Mouse (Mus musculus) B cell, adult (primary cell): ENCODE data around the gene Stambpl1. TPM values are rescaled to one million over a fixed set of nuclear protein-coding genes. Genes with fewer than 3 reads are reported as not detected.

Experiments used
- total RNA-seq: library from RNA; stranded (reverse); gene quantifications from 4 replicates; pipeline ENCODE4 v1.2.4, GENCODE M21; 2023; ENCODE audit not compliant: inconsistent age

Gene Stambpl1
- total RNA-seq, result 35.1 to 42.6 TPM (median 39.9 TPM) in 4 replicates

DNA sequence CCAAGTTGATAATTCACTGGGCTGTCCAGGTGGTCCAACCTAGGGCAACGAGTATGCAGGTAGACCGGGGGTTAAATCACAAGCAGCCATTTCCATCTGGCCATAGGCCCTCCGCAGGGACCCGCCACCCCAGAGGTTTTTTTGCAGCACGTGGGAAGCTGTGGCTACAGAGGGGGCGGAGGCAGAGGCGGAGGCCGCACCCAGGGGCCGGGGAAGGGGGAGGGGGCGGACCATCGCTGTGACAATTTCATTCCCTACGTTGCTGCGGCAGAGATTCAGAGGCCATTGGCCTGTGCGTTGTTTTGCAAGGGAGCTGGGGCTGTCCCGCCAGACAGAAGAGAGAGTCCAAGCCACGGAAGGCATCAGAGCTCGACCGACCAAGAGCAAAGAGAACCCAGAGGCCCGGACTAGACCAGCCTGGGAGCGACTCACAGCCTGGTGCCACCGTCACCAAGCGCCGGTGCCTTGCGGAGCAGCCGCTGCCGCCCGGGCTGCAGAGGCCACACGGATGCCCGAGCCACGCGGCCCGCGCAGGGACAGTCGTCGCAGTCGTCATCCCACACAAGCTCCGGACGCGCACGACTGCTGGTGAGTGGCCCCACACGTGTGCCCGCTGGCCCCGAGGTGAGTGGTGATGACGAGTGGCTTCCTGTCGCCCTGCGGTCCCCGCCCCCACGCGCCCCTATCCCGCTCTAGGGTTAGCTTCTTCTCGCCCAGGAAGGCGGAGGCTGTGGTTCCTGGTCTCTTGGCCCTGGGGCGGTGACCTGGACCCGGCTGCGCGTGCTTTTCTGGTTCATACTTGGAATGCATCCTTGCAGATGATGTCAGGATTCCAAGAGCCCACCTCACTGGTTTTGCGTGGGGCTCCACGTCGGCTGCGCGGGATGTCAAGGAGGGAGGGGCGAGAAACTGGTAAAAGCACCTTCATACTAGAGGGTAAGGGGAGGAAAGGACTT, at the start of gene Stambpl1:
Gene Stambpl1, plus strand, starts transcription at position 222 of the 956 bp plus-strand sequence.

DNA sequence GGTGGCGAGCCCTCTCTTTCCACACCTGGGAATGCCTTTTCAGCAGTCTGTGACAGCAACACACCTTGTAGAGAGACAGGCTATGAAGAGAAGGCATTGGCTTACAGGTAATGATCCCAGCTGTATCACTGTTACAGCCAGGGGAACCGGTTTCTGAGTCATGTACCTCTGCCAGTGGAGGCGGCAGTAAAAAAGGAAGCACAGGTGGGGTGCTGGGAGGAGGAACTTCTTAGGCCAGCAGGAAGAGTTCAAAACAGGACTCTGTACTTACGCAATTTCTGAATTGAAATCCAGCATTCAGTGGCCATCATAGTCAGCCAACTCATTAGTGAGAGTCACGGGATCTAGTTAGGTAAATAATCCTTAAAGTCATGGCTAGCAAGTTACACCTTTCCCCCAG, 26.1 kb upstream of the Stambpl1 start, which contains the start of gene Ankrd22:
Gene Ankrd22, minus strand, starts transcription at position 163 of the 400 bp plus-strand sequence.

DNA sequence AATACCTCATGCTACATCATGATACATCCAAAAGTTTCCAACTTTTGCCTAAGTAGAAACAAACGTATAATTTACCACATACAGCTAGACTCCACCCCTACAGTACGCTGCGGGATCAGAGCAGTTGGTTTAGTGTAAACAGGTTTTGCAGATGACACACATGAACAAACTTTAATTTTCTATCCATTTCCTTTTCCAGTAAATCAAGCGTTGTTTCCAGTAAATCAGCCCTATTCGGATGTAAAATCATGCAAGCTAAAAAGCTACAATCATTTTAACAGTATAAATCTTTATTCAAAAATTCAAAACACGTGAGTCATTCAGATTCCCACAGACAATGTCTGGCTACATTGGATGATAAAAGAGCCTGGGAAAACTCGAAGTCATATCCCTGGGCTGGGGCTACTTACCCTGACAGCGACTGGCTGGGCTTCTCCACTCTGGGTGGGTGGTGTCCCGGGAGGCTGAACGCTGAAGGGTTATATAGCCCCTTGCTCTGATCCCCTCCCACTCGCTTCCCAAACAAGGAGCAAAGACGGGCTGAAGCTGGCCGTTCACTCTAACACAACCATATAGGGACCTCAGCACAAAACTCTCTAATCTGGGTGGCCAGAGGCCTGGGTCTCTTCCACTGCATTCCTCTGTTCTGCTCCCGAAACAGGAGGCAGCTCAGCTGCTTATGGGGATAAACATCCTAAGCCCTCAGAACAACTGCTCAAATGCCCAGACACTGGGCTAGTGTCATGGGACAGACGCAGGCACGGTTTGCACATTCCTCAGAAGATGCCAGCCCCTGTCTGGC, 63.1 kb downstream of the Stambpl1 start, which contains the start of gene Acta2:
Gene Acta2, minus strand, starts transcription at position 711 of the 802 bp plus-strand sequence.

Other genes starting within 250 kb of the Stambpl1 start
- gene Lipf, start 231.0 kb upstream of the Stambpl1 start, total RNA-seq, result not detected in 4 replicates
- gene Lipk, start 183.9 kb upstream of the Stambpl1 start, total RNA-seq, result not detected in 4 replicates
- not detected in 4 replicates for gene Lipn, start 124.9 kb upstream of the Stambpl1 start, total RNA-seq
- not detected in 4 replicates for gene Lipm, start 91.3 kb upstream of the Stambpl1 start, total RNA-seq
- gene Ankrd22, start 26.2 kb upstream of the Stambpl1 start, total RNA-seq, result 0.32 TPM in 1 of 4 replicates, not detected in the others
- gene Acta2, start 63.4 kb downstream of the Stambpl1 start, total RNA-seq, result 0.24 TPM in 1 of 4 replicates, not detected in the others
- gene Fas, start 98.4 kb downstream of the Stambpl1 start, total RNA-seq, result 2.0 to 4.0 TPM (median 3.0 TPM) in 4 replicates